In the genomic region with DNA sequence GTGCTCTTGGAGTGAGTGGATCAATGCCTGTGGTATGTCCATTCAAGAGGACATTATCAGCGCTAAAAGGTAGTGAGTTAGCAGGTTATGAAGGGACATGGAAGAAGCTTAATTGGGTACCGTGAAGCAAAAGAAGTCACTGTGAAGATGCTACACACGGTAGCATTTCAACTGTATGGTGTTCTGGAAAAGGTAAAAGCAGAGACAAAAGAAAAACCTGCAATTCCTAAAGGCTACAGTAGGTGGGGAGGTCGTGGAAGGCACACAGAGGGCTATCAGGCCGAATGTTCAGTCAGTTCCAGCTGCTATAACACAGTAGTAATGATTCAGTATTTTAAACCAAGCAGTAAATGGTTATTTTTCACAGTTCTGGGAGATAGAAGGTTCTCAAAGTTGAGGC, we compare ENCODE assay signal across 1 mouse cellular context.
TF ChIP-seq lines count a peak whose summit lies in the region.

No protein-coding gene starts in this region.

TF ChIP-seq in CH12.LX, 34 proteins besides CTCF, POLR2A, EP300 and RAD21 (continued from another document):
- TF ChIP-seq NELFE (IDR thresholded peaks at IDR 0.05; ENCODE audit: low read depth, low read length) (no peak), E2F4 (IDR thresholded peaks at IDR 0.05; ENCODE audit: insufficient replicate concordance, low read depth, low read length) (no peak), ZMIZ1 (IDR thresholded peaks at IDR 0.05; ENCODE audit: low read depth, low read length) (no peak), SIN3A (IDR thresholded peaks at IDR 0.05; ENCODE audit: low read length) (peak; percentile 24; the same call in 1 of the 2 replicates), MAFK (IDR thresholded peaks at IDR 0.05; ENCODE audit: insufficient replicate concordance, low read length) (no peak), ETS1 (conservative IDR thresholded peaks at IDR 0.05; ENCODE audit: low read depth, low read length) (no peak), ELF1 (IDR thresholded peaks at IDR 0.05; ENCODE audit: low read depth, low read length) (peak; percentile 43; the same call in 1 of the 2 replicates), IRF4 (IDR thresholded peaks at IDR 0.05; ENCODE audit: low read depth, low read length) (peak; percentile 16; the same call in 1 of the 2 replicates), USF1 (IDR thresholded peaks at IDR 0.05; ENCODE audit: low read depth, low read length) (no peak), MYC (IDR thresholded peaks at IDR 0.05; ENCODE audit: low read depth, low read length) (peak; percentile 58; the same call in 1 of the 2 replicates), CHD1 (IDR thresholded peaks at IDR 0.05; ENCODE audit: low read depth, low read length) (no peak), BHLHE40 (IDR thresholded peaks at IDR 0.05; ENCODE audit: low read depth, low read length) (no peak), TCF12 (IDR thresholded peaks at IDR 0.05; ENCODE audit: low read depth, low read length) (no peak), CHD2 (IDR thresholded peaks at IDR 0.05; ENCODE audit: low read length) (no peak), RCOR1 (conservative IDR thresholded peaks at IDR 0.05; ENCODE audit: low read depth, low read length) (no peak), ZNF384 (IDR thresholded peaks at IDR 0.05; ENCODE audit: low read depth, low read length) (no peak), TBP (conservative IDR thresholded peaks at IDR 0.05; ENCODE audit: low read depth, low read length) (no peak), PAX5 (IDR thresholded peaks at IDR 0.05; ENCODE audit: low read length) (no peak), MAZ (IDR thresholded peaks at IDR 0.05; ENCODE audit: low read depth, low read length) (no peak), NRF1 (IDR thresholded peaks at IDR 0.05; ENCODE audit: low read depth, low read length) (no peak), JUN (IDR thresholded peaks at IDR 0.05; ENCODE audit: insufficient read depth, low read depth, low read length) (no peak), ZKSCAN1 (IDR thresholded peaks at IDR 0.05; ENCODE audit: borderline replicate concordance, low read depth, low read length) (no peak), SMC3 (IDR thresholded peaks at IDR 0.05; ENCODE audit: low read depth, low read length) (peak; percentile 93), UBTF (IDR thresholded peaks at IDR 0.05; ENCODE audit: low read depth, low read length) (no peak), MEF2A (IDR thresholded peaks at IDR 0.05; ENCODE audit: borderline replicate concordance, low read depth, low read length) (no peak), JUND (conservative IDR thresholded peaks at IDR 0.05; ENCODE audit: low read depth, low read length) (0 out of 2 replicates have a peak, but pooled peaks have one; percentile 13), ZC3H11A (IDR thresholded peaks at IDR 0.05; ENCODE audit: low read depth, low read length) (no peak)
